Mouse (Mus musculus): ENCODE data around the gene Tmigd3. TPM values are rescaled to one million over a fixed set of nuclear protein-coding genes. Genes with fewer than 3 reads are reported as not detected.

Gene Tmigd3
- polyA plus RNA-seq, 1 experiment from 2014 or later: not detected

DNA sequence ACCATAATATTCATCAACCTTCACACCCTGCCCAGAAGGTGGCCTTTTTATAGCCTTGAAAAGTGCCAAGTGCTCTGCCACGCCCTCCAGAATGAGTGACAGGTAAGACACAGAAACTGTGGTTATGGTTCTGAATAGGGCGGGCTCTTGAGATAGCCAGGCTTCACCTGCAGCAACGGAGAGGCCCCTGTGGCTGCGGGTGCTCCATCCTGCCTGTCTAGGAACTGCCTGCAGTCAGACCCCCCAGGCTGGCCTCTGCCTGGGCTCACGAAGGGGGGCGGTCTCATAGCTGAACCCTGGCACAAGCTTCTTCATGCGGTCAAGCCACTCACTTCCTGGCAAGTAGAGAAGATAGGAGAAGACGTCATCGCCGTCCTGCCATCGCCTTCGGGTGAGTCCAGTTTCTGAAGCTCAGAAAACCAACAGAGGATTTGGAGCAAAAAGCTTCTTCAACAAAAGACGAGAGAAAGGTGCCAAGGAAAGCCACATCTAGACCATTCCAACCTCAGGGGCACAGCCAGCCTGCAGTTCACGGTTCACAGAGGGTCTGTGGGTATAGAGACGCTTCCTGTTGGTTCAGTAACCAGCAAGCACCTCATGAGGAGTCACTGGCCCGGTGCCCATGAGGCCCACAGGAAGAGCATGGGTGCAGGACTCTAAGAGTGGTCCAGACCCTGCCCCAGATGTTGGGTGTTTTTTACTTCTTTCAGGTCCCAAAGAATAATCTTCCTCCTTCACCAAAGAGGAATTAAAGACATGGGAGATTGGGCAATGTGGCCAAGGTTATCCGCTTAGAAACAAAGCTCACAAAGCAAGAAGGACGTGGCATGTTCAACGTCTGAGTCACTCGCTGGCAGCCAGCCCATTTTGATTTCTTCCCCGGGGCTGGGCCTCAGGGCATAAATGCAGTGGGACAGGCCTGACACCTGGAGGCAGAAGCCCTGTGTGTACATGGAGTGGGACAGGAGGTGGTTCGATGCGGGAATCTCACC, 24.2 kb downstream of the Tmigd3 start:
- no peaks in the 10 kb centered on the region for H3K4me1 ChIP-seq
- no peaks in the 10 kb centered on the region for H3K36me3 ChIP-seq
- WGBS: 87% methylated on average over 23 of the region's 23 CpGs
- H3K9ac ChIP-seq (replicated peaks): no peak overlapping the region
- H3K27me3 ChIP-seq: no peaks in the 10 kb centered on the region
- H3K9me3 ChIP-seq: no peaks in the 10 kb centered on the region
- H3K4me2 ChIP-seq (replicated peaks): no peak overlapping the region
- no peak overlapping the region for H3K4me3 ChIP-seq
- ATAC-seq (ENCODE audit: low FRiP score, low read depth): no peak
- no peak overlapping the region for H3K27ac ChIP-seq (replicated peaks)

DNA sequence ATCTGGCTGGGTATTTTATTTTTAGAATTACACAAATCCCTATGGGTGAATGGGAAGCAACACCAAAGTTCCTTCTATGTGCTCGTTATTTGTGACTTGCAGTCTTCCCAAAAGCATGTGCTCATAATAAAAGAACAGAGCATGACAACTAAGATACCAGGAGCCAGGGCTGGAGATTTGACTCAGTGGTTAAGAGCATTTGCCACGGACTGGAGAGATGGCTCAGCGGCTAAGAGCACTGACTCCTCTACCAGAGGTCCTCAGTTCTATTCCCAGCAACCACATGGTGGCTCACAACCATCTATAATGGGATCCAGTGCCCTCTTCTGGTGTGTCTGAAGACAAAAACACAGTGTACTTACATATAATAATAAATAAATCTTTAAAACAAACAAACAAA, 26.1 kb downstream of the Tmigd3 start:
- Histone ChIP-seq H3K9me3 (no peaks in the 10 kb centered on the region), H3K4me1 (no peaks in the 10 kb centered on the region), H3K9ac (replicated peaks) (no peak overlapping the region), H3K4me2 (replicated peaks) (no peak overlapping the region), H3K4me3 (no peak overlapping the region), H3K36me3 (no peaks in the 10 kb centered on the region), H3K27ac (replicated peaks) (no peak overlapping the region), H3K27me3 (no peaks in the 10 kb centered on the region)
- ATAC-seq (ENCODE audit: low FRiP score, low read depth): no peak
- WGBS: 88% methylated on average over 3 of the region's 3 CpGs

DNA sequence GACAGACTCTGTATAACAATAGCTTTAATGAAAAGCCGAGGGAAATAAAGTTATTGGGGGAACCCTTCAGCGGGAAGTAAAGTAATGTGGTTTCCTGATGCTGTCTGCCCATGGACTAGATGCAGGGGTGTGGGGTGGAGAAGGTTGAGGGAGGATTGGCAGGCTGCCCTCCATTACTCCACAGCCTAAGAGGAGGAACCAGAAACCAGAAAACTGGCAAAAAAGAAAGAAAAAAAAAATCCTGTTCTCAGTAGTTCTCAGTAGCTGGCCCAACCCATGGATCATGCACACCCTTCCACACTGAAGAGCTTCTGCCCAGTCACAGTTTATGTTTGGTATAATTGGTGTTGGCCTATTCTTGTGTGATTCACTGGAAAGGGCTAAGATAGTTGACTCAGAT, 27.6 kb downstream of the Tmigd3 start:
- no peak for ATAC-seq (ENCODE audit: low FRiP score, low read depth)
- H3K4me2 ChIP-seq (replicated peaks): no peak overlapping the region
- H3K27ac ChIP-seq (replicated peaks): no peak overlapping the region
- H3K4me3 ChIP-seq: no peak overlapping the region
- 91% methylated on average over 2 of the region's 2 CpGs for WGBS
- H3K9ac ChIP-seq (replicated peaks): no peak overlapping the region
- H3K36me3 ChIP-seq: no peaks in the 10 kb centered on the region
- H3K27me3 ChIP-seq: no peaks in the 10 kb centered on the region
- H3K9me3 ChIP-seq: no peaks in the 10 kb centered on the region
- no peaks in the 10 kb centered on the region for H3K4me1 ChIP-seq

DNA sequence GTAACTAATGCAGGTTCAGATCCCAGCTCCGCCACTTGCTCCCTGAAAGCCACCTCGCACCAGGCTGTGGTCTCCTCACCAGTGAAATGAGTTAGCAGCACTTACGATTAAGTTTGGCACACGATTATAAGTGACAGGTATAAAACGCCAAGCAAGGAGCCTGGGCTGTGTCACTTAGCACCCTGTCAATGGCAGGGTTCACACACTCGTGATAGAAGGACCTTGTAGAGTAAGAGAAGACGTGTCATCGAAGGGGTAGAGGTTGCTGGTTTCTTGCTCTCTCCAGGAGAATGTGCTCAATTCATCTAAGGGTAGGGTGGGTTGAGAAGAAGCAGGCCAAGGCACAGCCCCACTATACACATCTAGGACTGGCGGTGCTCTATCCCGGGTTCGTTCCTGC, 28.2 kb downstream of the Tmigd3 start:
- Histone ChIP-seq H3K9me3 (no peaks in the 10 kb centered on the region), H3K4me1 (no peaks in the 10 kb centered on the region), H3K36me3 (no peaks in the 10 kb centered on the region), H3K4me3 (no peak overlapping the region), H3K27ac (replicated peaks) (no peak overlapping the region), H3K9ac (replicated peaks) (no peak overlapping the region), H3K4me2 (replicated peaks) (no peak overlapping the region), H3K27me3 (no peaks in the 10 kb centered on the region)
- WGBS: 92% methylated on average over 11 of the region's 11 CpGs
- ATAC-seq (ENCODE audit: low FRiP score, low read depth): no peak

DNA sequence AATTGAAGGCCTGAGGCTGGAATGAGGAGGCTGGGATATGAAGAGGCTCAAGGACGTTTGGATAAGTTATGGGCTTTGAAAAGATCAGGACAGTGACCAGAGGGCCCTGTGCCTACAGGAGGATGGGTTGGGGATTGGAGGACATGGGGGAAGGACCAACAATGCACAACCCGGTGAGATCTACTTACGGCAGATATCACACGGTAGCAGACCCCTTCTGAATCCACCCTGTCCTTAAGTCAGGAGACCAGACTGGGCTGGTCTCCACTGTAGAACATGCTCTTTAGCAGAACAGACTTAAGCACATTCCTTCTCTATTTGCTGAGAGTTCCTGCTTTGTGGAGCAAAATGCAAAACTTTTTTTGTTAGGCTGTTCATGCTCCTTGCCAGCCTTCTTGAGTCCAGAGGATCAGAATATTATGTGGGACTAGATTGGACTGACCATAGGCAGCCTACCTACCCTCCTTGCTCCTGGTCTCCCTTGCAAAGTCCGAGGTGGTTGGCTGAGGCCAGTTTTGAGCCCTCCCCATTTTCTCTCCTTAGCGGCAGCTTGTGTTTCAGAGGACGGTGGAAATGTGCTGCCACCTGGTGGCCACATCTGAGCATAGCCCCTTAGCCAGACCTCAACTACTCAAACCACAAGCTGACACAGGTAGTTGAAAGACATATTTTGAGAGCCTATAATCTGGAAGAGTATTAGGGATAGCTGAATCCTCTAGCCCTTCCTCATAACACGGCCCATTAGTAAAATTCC, 28.9 kb downstream of the Tmigd3 start:
- no peaks in the 10 kb centered on the region for H3K4me1 ChIP-seq
- no peak overlapping the region for H3K9ac ChIP-seq (replicated peaks)
- WGBS: 42% methylated on average over 8 of the region's 8 CpGs
- H3K4me2 ChIP-seq (replicated peaks): no peak overlapping the region
- H3K27ac ChIP-seq (replicated peaks): no peak overlapping the region
- H3K27me3 ChIP-seq: no peaks in the 10 kb centered on the region
- no peaks in the 10 kb centered on the region for H3K36me3 ChIP-seq
- peak; percentile 64 for ATAC-seq (ENCODE audit: low FRiP score, low read depth)
- no peak overlapping the region for H3K4me3 ChIP-seq
- H3K9me3 ChIP-seq: no peaks in the 10 kb centered on the region

DNA sequence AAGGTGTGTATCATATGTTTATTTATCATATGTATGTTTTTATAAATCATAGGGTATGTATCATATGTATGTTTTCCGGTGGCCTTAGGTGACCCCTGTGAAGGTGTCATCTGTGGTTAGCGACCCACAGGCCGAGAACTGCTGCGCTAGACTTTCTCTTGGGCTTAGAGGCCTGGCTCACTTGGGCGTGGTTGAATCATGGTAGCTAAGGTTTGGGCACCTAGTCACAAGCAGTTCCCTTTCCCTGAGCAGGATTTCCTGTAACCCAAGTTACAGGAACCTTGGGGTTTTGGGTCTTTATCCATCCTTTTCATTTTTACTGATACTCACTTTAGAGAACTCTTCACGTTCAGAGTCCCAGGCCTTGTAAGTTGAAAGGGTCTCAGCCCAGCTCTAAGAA, 29.6 kb downstream of the Tmigd3 start:
- Histone ChIP-seq H3K27ac (replicated peaks) (no peak overlapping the region), H3K4me1 (no peaks in the 10 kb centered on the region), H3K4me2 (replicated peaks) (no peak overlapping the region), H3K9ac (replicated peaks) (no peak overlapping the region), H3K27me3 (no peaks in the 10 kb centered on the region), H3K4me3 (no peak overlapping the region), H3K9me3 (no peaks in the 10 kb centered on the region), H3K36me3 (no peaks in the 10 kb centered on the region)
- no peak for ATAC-seq (ENCODE audit: low FRiP score, low read depth)
- WGBS: 79% methylated on average over 6 of the region's 6 CpGs

DNA sequence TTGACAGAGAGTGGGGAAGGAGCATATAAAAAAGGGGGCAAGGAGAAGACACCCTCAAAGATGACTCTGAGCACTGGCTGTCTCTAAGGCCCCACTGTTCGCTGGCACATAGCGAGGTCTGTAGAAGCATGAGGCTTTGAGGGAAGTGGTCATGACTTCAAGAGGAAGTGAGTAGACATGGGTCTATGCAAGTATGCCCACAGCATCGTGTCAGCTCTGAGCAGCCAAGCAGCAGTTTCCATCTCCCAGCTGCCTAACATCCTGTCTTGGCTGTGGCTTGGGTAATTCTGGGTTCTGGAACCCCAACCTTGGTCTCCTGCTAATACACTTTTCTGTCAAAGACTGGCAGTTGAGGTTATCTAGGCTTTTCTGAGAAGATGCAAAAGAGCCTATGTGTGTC, 30.0 kb downstream of the Tmigd3 start:
- Histone ChIP-seq H3K36me3 (no peaks in the 10 kb centered on the region), H3K27ac (replicated peaks) (no peak overlapping the region), H3K4me2 (replicated peaks) (no peak overlapping the region), H3K9ac (replicated peaks) (no peak overlapping the region), H3K27me3 (no peaks in the 10 kb centered on the region), H3K9me3 (no peaks in the 10 kb centered on the region), H3K4me1 (no peaks in the 10 kb centered on the region), H3K4me3 (no peak overlapping the region)
- 82% methylated on average over 3 of the region's 3 CpGs for WGBS
- no peak for ATAC-seq (ENCODE audit: low FRiP score, low read depth)

DNA sequence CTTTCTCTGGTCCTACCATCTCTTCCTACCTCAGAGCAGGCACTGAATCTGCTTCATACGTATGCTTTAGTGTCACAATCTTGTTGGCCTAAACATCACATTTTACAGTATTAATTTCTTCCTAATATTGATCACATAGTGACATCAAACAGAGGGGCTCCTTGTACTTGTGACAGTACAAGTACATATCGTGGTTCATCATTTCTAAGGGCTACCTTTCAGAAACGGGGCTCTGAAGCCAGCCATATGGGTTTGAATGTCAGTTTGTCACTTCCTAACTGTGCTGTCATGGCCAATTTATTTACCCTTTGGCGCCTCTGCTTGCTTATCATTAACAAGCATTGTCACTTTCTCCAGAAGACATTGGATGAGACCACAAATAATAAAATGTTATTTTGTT, 30.8 kb downstream of the Tmigd3 start:
- Histone ChIP-seq H3K27ac (replicated peaks) (no peak overlapping the region), H3K9ac (replicated peaks) (no peak overlapping the region), H3K36me3 (no peaks in the 10 kb centered on the region), H3K4me3 (no peak overlapping the region), H3K9me3 (no peaks in the 10 kb centered on the region), H3K4me2 (replicated peaks) (no peak overlapping the region), H3K4me1 (no peaks in the 10 kb centered on the region), H3K27me3 (no peaks in the 10 kb centered on the region)
- 80% methylated on average over 4 of the region's 4 CpGs for WGBS
- ATAC-seq (ENCODE audit: low FRiP score, low read depth): no peak

DNA sequence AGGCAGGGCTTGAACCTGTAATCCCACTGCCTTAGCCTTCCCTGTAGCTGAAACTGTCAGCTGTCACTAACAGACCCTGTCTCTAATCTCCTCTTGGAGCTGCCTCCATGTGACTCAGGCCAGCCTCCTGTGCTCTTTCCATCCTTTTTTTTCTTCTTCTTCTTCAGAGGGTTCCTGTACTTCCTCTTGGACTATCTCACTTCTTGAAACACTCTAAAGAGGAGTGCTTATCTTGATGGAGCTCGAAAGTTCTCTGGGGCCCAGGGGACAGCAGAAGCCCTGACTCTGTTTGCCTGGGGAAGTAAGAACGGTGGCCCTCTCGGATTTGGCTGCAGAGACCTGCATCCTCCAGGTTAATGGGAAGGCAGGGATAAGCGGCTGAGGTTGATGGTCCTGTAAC, 33.5 kb downstream of the Tmigd3 start:
- Histone ChIP-seq H3K4me3 (no peak overlapping the region), H3K4me1 (no peaks in the 10 kb centered on the region), H3K27ac (replicated peaks) (no peak overlapping the region), H3K9me3 (no peaks in the 10 kb centered on the region), H3K36me3 (no peaks in the 10 kb centered on the region), H3K4me2 (replicated peaks) (no peak overlapping the region), H3K27me3 (no peaks in the 10 kb centered on the region), H3K9ac (replicated peaks) (no peak overlapping the region)
- no peak for ATAC-seq (ENCODE audit: low FRiP score, low read depth)
- 90% methylated on average over 4 of the region's 4 CpGs for WGBS

DNA sequence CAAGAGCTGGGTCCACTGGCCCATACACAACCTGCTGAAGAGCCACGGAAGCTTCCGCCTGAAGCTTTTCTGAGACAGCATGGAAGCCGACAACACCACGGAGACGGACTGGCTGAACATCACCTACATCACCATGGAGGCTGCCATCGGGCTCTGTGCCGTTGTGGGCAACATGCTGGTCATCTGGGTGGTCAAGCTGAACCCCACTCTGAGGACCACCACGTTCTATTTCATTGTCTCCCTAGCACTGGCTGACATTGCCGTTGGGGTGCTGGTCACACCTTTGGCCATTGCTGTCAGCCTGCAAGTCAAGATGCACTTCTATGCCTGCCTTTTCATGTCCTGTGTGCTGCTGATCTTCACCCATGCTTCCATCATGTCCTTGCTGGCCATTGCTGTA, 34.0 kb downstream of the Tmigd3 start:
- no peak for ATAC-seq (ENCODE audit: low FRiP score, low read depth)
- H3K27me3 ChIP-seq: no peaks in the 10 kb centered on the region
- 90% methylated on average over 9 of the region's 9 CpGs for WGBS

DNA sequence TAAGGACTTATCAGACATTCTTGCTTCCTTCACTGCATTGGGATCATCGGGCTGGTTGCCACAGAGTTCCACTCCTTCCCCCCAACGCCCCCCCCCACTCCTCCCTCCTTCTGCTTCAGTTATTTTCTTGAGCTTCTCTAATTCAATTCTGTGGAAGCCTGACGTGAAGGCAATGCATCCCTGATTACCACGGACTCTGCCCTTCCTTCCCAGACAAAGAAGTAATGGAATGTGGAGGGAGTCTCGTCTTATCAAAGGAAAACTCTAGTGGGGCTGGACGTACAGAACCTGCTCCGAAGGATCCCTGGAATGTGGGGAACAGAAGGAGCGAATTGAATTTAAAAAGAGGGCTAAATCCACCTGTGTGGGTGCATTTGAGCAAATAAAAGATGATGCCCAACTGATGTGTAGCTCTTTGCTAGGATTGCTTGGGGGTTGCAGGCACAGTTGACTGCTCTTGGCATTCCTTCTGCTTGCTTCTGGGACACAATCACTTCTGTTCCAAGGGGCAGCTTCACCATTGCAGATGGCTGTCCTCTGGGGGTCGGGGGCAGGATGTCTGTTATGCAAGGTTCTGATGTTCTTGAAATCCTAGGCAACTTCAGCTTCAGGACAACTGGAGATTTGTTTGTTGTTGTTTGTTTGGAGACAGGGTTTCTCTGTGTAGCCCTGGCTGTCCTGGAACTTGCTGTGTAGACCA, 37.4 kb downstream of the Tmigd3 start:
- Histone ChIP-seq H3K27ac (replicated peaks) (no peak overlapping the region), H3K9me3 (no peaks in the 10 kb centered on the region), H3K9ac (replicated peaks) (no peak overlapping the region), H3K4me2 (replicated peaks) (no peak overlapping the region), H3K36me3 (no peaks in the 10 kb centered on the region), H3K27me3 (no peaks in the 10 kb centered on the region), H3K4me1 (no peaks in the 10 kb centered on the region), H3K4me3 (no peak overlapping the region)
- ATAC-seq (ENCODE audit: low FRiP score, low read depth): no peak
- whole genome bisulfite sequencing: 45% methylated on average over 9 of the region's 9 CpGs

More for the DNA sequence above, 34.0 kb downstream of the Tmigd3 start:
- no peak overlapping the region for H3K4me2 ChIP-seq (replicated peaks)
- H3K4me1 ChIP-seq: no peaks in the 10 kb centered on the region
- H3K36me3 ChIP-seq: no peaks in the 10 kb centered on the region
- no peak overlapping the region for H3K27ac ChIP-seq (replicated peaks)
- H3K9me3 ChIP-seq: no peaks in the 10 kb centered on the region
- no peak overlapping the region for H3K9ac ChIP-seq (replicated peaks)
- no peak overlapping the region for H3K4me3 ChIP-seq

DNA sequence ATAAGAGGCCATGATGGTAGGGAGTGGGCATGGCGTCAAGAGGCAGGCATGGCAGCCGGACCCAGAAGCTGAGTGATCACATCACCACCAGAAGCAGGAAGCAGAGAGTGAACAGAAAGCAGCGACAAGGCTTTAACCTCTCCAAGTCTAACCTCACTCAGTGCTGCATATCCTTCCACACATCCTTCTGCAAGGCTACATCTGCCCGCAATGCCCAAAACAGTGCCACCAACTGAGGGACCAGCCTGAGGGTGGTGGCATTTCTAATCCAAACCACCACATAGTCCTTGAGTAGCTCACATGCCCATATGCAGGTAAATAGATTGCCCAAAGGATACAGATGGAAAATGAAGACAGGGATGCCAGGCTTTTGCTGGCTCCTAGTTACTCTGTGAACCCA, 38.3 kb downstream of the Tmigd3 start:
- Histone ChIP-seq H3K4me2 (replicated peaks) (no peak overlapping the region), H3K36me3 (no peaks in the 10 kb centered on the region), H3K27me3 (no peaks in the 10 kb centered on the region), H3K9me3 (no peaks in the 10 kb centered on the region), H3K4me1 (no peaks in the 10 kb centered on the region), H3K27ac (replicated peaks) (no peak overlapping the region), H3K4me3 (no peak overlapping the region), H3K9ac (replicated peaks) (no peak overlapping the region)
- WGBS: 92% methylated on average over 4 of the region's 4 CpGs
- ATAC-seq (ENCODE audit: low FRiP score, low read depth): no peak
